Mouse (Mus musculus) liver, postnatal 0 days (tissue): Measurements from ENCODE around the gene Pidd1. TPM values are rescaled to one million over a fixed set of nuclear protein-coding genes. Genes with fewer than 3 reads are reported as not detected.

Experiments used
- ATAC-seq: fragments of 200-750 bp; cut with Nextera tagmentation; 2 replicates; pipeline ENCODE4 v1.8.0; 2017; ENCODE audit warnings: mild to moderate bottlenecking, moderate library complexity
- DNase-seq: peaks from one replicate; pipeline ENCODE4 v3.0.0-alpha.2; 2016
- H3K27ac ChIP-seq: fragments of 300-500 bp; sonication (generic); 2 replicates; pipeline ENCODE4 v1.5.1; 2014; ENCODE audit warnings: antibody characterized with exemption, moderate library complexity, mild to moderate bottlenecking, low read depth
- H3K27me3 ChIP-seq: fragments of 300-500 bp; sonication (generic); 2 replicates; pipeline ENCODE4 v1.6.1; 2014; ENCODE audit warnings: low read length, control low read depth, mixed read lengths; ENCODE audit not compliant: insufficient read depth
- H3K36me3 ChIP-seq: fragments of 300-500 bp; sonication (generic); replicated peaks from 2 replicates; pipeline ENCODE4 v1.6.1; 2014; ENCODE audit warnings: mild to moderate bottlenecking, control low read depth, low read length, moderate library complexity, mixed read lengths; ENCODE audit not compliant: insufficient read depth
- H3K4me1 ChIP-seq: fragments of 300-500 bp; sonication (generic); 2 replicates; pipeline ENCODE4 v1.6.1; 2014; ENCODE audit warnings: antibody characterized with exemption, mild to moderate bottlenecking, control low read depth; ENCODE audit not compliant: insufficient read depth
- H3K4me2 ChIP-seq: fragments of 300-500 bp; sonication (generic); 2 replicates; pipeline ENCODE4 v1.6.1; 2014; ENCODE audit warnings: low read depth, mild to moderate bottlenecking, low read length, moderate library complexity, mixed read lengths
- H3K4me3 ChIP-seq: fragments of 300-500 bp; sonication (generic); 2 replicates; pipeline ENCODE4 v1.5.1; 2014; ENCODE audit warnings: low read depth, low read length
- H3K9ac ChIP-seq: fragments of 300-500 bp; sonication (generic); replicated peaks from 2 replicates; pipeline ENCODE4 v1.6.1; 2014; ENCODE audit warnings: mild to moderate bottlenecking, moderate library complexity
- H3K9me3 ChIP-seq: fragments of 300-500 bp; sonication (generic); 2 replicates; pipeline ENCODE4 v1.6.1; 2016; ENCODE audit warnings: mild to moderate bottlenecking, control low read depth, low read length, mixed read lengths
- CTCF ChIP-seq: sonication (generic); IDR thresholded peaks from 2 replicates; pipeline ENCODE4 v1.5.1; 2016; ENCODE audit warnings: antibody characterized with exemption, low read depth
- EP300 ChIP-seq: IDR thresholded peaks from 2 replicates; pipeline ENCODE4 v1.6.1; 2016; ENCODE audit warnings: antibody characterized with exemption, low read depth, mild to moderate bottlenecking
- WGBS: fragments of 180-500 bp; shearing (Covaris S2); extraction: QIAGEN DNeasy Blood & Tissue Kit; methylation state at CpG from one replicate; pipeline ENCODE4 v1.1.7; 2014; ENCODE audit not compliant: insufficient replicate concordance; 5-methylcytosine and 5-hydroxymethylcytosine counted together
- polyA plus RNA-seq: library from polyadenylated mRNA; unstranded; fragments of >200 nt; fragmentation: Nextera tagmentation; extraction: Ambion mirVana; gene quantifications from 2 replicates; pipeline ENCODE4 v1.2.1, GENCODE M21; 2015

Gene Pidd1
- polyA plus RNA-seq, 1 experiment from 2014 or later, result 4.3 TPM

DNA sequence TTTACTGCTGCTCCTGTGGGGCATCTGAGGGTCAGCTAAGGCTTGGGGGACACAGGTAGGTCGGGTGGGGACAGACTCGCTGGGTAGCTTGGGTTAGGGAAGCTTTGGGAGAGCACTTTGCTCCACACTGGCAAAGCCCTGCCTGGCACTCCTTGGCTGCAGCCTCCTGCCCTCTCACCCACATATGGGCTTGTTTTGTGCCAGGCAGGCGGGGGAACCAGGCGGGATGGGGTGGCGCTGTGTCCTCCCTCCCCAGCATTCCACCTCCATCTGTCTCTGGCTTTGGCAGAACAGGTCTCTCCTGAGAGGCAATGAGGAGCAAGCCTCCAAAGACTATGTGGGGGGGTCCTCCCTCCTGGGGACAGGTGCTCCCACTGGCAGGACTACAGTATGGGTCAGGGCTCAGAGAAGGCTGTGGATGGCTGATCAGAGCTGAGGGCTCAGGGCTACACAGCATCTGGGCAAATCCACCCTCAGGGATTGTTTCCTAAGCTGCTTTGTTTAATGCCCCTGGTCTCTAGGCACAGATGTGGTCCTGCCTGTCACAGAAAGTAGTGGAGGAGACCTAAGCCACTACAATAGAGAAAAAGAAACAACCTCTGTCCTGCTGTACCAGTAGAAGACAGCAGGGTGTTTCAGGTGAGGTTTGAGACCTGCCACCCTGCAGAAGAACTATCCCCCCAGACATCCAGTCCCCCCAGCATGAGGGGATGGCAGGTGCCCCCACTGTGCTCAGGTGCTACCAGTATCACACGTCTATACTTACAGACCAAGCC lies 10.9 kb downstream of the Pidd1 start:
- WGBS, result 74% methylated on average over 6 of the region's 6 CpGs
- Histone ChIP-seq H3K4me2 (peak overlapping the region; percentile 93; the same call in 1 of the 2 replicates), H3K4me3 (no peak overlapping the region), H3K9me3 (no peaks in the 10 kb centered on the region), H3K27ac (no peak overlapping the region), H3K9ac (peak overlapping the region; percentile 7; the same call in 1 of the 2 replicates), H3K36me3 (peaks cover 25% of the 10 kb centered on the region), H3K4me1 (peaks cover 39% of the 10 kb centered on the region), H3K27me3 (no peaks in the 10 kb centered on the region)
- TF ChIP-seq EP300, result no peak
- TF ChIP-seq CTCF, result no peak
- DNase-seq (peak; percentile 18), ATAC-seq (no peak)

DNA sequence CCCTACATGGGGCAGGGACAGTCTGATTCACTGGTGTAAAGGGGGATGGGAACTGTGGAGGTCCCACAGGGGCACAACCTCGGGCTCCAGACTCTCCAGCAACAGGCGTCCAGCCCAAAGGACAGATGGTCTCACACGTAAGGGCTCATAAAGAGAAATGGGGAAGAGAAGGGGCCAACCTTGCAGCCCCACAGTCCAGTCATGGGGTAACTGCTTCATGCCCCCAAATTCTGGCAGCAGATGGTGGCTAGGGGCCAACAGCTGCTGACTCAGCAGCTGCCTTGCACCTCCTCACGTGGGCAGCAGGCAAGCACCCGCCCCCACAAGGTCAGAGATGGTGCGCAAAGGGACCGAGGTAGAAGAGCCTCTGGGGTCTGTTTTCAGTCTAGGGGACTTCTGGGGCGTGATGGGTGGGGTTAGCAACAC lies 11.6 kb downstream of the Pidd1 start:
- Histone ChIP-seq H3K4me2 (no peak overlapping the region), H3K9me3 (no peaks in the 10 kb centered on the region), H3K27me3 (no peaks in the 10 kb centered on the region), H3K36me3 (peaks cover 25% of the 10 kb centered on the region), H3K9ac (no peak overlapping the region), H3K27ac (no peak overlapping the region), H3K4me1 (peaks cover 38% of the 10 kb centered on the region), H3K4me3 (no peak overlapping the region)
- WGBS, result 74% methylated on average over 8 of the region's 8 CpGs
- ATAC-seq (no peak), DNase-seq (no peak)
- no peak for TF ChIP-seq EP300
- TF ChIP-seq CTCF, result no peak

DNA sequence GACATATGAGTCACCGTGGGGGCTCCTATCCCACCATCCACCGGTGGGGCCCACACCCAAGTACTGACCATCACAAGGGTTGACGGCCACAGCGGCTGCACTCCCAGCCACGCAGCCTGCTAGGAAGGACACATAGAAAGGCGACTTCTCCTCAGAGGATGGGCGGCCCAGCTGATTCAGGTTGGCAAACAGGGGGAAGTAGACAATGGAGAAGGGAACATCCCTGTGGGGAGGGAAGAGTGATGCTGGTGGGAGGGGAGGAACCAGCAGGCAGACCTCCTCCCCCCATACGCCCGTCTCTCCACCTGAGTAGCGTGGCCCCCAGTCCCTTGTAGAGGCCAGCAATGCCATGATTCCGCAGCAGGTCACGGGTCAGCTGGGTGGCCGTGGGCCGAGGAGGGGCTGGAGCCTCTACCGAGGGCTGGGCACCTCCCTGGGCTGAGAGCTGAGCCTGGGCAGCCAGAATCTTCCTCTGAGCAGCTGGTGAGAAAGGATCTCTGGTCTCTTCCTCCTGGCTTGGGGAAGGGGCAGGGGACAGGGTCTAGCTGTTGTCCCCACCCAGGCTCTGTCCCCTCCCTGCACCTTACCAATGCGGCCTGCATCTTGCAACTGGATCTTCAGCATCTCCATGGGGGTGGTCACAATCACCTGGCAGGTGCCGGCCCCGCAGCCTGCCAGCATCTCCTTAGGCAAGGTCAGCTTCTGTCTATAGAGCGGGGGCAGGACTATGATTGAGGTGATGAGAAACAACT lies 12.2 kb downstream of the Pidd1 start:
- no peak overlapping the region for H3K27ac ChIP-seq
- peaks cover 36% of the 10 kb centered on the region for H3K4me1 ChIP-seq

DNA sequence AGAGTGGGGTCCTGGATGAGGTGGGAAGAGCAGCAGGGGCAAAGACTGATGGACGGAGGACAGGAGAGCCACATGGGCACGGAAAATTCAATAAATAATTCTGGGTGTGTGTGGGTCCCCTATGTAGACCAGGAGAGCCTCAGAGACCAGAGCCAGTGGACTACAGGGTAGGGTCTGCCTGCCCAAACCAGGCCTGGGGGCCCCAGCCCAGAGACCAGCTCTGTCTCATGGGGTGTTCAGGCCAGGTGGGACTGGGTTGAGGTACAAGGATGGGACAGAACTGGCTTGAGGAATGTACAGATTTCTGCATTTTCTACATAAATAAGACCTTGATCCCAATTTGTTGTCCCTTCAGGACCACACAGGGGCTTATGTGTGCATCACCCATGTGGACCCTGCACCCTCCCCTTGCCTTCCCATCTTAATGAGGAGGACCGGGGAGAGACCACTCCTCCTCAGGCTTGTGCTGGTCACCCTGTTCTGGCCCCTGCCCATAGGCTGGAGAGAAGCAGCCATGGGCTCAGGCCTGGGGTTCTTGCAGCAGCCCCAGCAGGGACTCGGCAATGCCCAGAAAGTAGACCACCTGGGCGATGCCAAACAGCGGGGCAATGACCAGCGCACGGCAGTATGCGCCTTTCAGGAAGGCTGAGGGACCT lies 13.1 kb downstream of the Pidd1 start:
- H3K4me3 ChIP-seq, result no peak overlapping the region
- no peak overlapping the region for H3K27ac ChIP-seq
- no peak overlapping the region for H3K9ac ChIP-seq
- DNase-seq (no peak), ATAC-seq (no peak)
- 86% methylated on average over 9 of the region's 9 CpGs for WGBS
- H3K9me3 ChIP-seq, result no peaks in the 10 kb centered on the region
- H3K36me3 ChIP-seq, result peaks cover 25% of the 10 kb centered on the region
- H3K27me3 ChIP-seq, result no peaks in the 10 kb centered on the region
- TF ChIP-seq CTCF (no peak), EP300 (no peak)
- no peak overlapping the region for H3K4me2 ChIP-seq
- peaks cover 27% of the 10 kb centered on the region for H3K4me1 ChIP-seq

More for the DNA sequence above, 12.2 kb downstream of the Pidd1 start:
- TF ChIP-seq EP300, result no peak
- TF ChIP-seq CTCF, result no peak
- Histone ChIP-seq H3K4me2 (no peak overlapping the region), H3K4me3 (no peak overlapping the region), H3K36me3 (peaks cover 25% of the 10 kb centered on the region), H3K27me3 (no peaks in the 10 kb centered on the region), H3K9me3 (no peaks in the 10 kb centered on the region), H3K9ac (no peak overlapping the region)
- WGBS, result 88% methylated on average over 19 of the region's 19 CpGs
- ATAC-seq (no peak), DNase-seq (no peak)

DNA sequence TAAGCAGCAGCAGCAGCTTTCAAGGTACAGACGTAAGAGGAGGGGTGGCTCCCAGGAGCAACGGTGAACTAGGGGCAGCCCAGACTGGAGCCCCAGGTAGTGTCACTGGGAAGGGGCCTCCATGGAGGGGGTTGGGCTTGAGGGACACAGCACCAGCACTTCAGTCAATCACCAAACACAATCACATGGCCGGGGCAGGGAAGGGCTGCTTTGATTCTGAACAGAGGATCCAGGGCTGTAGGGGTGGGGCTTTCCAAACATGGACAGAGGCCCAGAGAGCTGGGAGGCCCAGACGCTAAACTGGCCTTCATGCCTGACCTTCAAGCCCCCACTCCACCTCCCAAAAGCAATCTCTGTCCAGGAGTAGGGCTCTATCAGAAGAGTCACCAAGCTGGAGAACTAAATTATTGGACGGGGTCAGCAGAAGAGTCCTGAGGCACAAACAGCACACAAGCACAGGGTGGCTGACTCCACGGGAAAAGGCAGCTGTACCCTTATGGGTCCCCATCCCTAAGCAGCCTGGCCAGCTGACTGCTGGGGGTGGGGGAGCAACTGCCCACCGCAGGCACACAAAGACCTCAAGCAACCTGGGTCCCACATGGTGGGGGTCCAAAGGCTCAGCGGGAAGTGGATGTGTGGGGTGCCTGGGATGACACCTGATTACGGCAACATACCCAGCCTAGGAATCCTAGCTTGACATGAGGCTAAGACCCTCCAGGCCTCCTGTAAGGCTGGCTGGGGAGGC lies 13.8 kb downstream of the Pidd1 start:
- DNase-seq, result no peak
- 65% methylated on average over 9 of the region's 9 CpGs for WGBS
- Histone ChIP-seq H3K4me3 (no peak overlapping the region), H3K27ac (no peak overlapping the region), H3K27me3 (no peaks in the 10 kb centered on the region), H3K4me1 (peaks cover 23% of the 10 kb centered on the region), H3K36me3 (peaks cover 25% of the 10 kb centered on the region), H3K9me3 (no peaks in the 10 kb centered on the region), H3K9ac (no peak overlapping the region), H3K4me2 (no peak overlapping the region)
- no peak for ATAC-seq
- TF ChIP-seq CTCF (no peak), EP300 (no peak)
